Mouse (Mus musculus) heart, embryonic 13.5 days (tissue): ENCODE measurements around the gene Kremen1. TPM values are rescaled to one million over a fixed set of nuclear protein-coding genes. Genes with fewer than 3 reads are reported as not detected.

Source experiments
- ATAC-seq: fragments of 200-750 bp; cut with Nextera tagmentation; 2 replicates; pipeline ENCODE4 v1.8.0; 2017; ENCODE audit warnings: moderate TSS enrichment; ENCODE audit not compliant: insufficient number of reproducible peaks, low FRiP score, low TSS enrichment; ENCODE audit errors: extremely low read depth
- H3K27ac ChIP-seq: fragments of 300-500 bp; sonication (generic); replicated peaks from 2 replicates; pipeline ENCODE4 v1.5.1; 2015; ENCODE audit warnings: moderate library complexity, mild to moderate bottlenecking, inconsistent platforms
- H3K27me3 ChIP-seq: fragments of 300-500 bp; sonication (generic); replicated peaks from 2 replicates; pipeline ENCODE4 v1.6.1; 2015; ENCODE audit warnings: mild to moderate bottlenecking, inconsistent platforms
- H3K36me3 ChIP-seq: fragments of 300-500 bp; sonication (generic); 2 replicates; pipeline ENCODE4 v1.6.1; 2015; ENCODE audit warnings: mild to moderate bottlenecking, inconsistent platforms
- H3K4me1 ChIP-seq: fragments of 300-500 bp; sonication (generic); 2 replicates; pipeline ENCODE4 v1.6.1; 2015; ENCODE audit warnings: inconsistent platforms
- H3K4me2 ChIP-seq: fragments of 300-500 bp; sonication (generic); 2 replicates; pipeline ENCODE4 v1.6.1; 2015; ENCODE audit warnings: inconsistent platforms, mild to moderate bottlenecking, moderate library complexity
- H3K4me3 ChIP-seq: fragments of 300-500 bp; sonication (generic); 2 replicates; pipeline ENCODE4 v1.5.1; 2015; ENCODE audit warnings: moderate library complexity, mild to moderate bottlenecking, inconsistent platforms
- H3K9ac ChIP-seq: fragments of 300-500 bp; sonication (generic); 2 replicates; pipeline ENCODE4 v1.6.1; 2015; ENCODE audit warnings: inconsistent platforms, mild to moderate bottlenecking, moderate library complexity
- H3K9me3 ChIP-seq: fragments of 300-500 bp; sonication (generic); 2 replicates; pipeline ENCODE4 v1.6.1; 2016; ENCODE audit warnings: inconsistent platforms
- WGBS: fragments of 180-500 bp; shearing (Covaris S2); methylation state at CpG from one replicate; pipeline ENCODE4 v1.1.7; 2015; ENCODE audit warnings: mixed read lengths; 5-methylcytosine and 5-hydroxymethylcytosine counted together
- polyA plus RNA-seq: library from polyadenylated mRNA; unstranded; fragments of >200 nt; fragmentation: Nextera tagmentation; extraction: Ambion mirVana; gene quantifications from 2 replicates; pipeline ENCODE4 v1.2.1, GENCODE M21; 2015

Kremen1 gene
- polyA plus RNA-seq, 1 experiment from 2014 or later, result 29.0 TPM

GRCm38 (mm10) chr11:5182870-5183269 is 78.5 kb downstream of the Kremen1 start:
- WGBS, result 61% methylated on average over 4 of the region's 4 CpGs
- H3K4me3 ChIP-seq, result no peak overlapping the region
- H3K4me1 ChIP-seq, result peaks cover 19% of the 10 kb centered on the region
- no peaks in the 10 kb centered on the region for H3K36me3 ChIP-seq
- no peak overlapping the region for H3K4me2 ChIP-seq
- H3K27ac ChIP-seq, result no peak overlapping the region; the same call in 1 of the 2 replicates
- ATAC-seq, result no peak
- H3K9ac ChIP-seq, result no peak overlapping the region
- H3K27me3 ChIP-seq, result no peaks in the 10 kb centered on the region
- H3K9me3 ChIP-seq, result no peaks in the 10 kb centered on the region

- Histone ChIP-seq H3K4me1 (peaks cover 19% of the 10 kb centered on the region), H3K36me3 (no peaks in the 10 kb centered on the region), H3K27me3 (no peaks in the 10 kb centered on the region), H3K4me3 (no peak overlapping the region), H3K9ac (no peak overlapping the region), H3K9me3 (no peaks in the 10 kb centered on the region), H3K27ac (no peak overlapping the region), H3K4me2 (0 out of 2 replicates have a peak overlapping the region, but pooled peaks have one; percentile 22)
- 23% methylated on average over 13 of the region's 13 CpGs for WGBS
- no peak for ATAC-seq
Observed at GRCm38 (mm10) chr11:5181850-5182404, 79.4 kb downstream of the Kremen1 start.

GRCm38 (mm10) chr11:5179391-5179790 is 82.0 kb downstream of the Kremen1 start:
- Histone ChIP-seq H3K27me3 (no peaks in the 10 kb centered on the region), H3K9ac (no peak overlapping the region), H3K9me3 (no peaks in the 10 kb centered on the region), H3K4me2 (no peak overlapping the region), H3K27ac (no peak overlapping the region), H3K36me3 (no peaks in the 10 kb centered on the region), H3K4me1 (peaks cover 18% of the 10 kb centered on the region), H3K4me3 (no peak overlapping the region)
- WGBS, result 32% methylated on average over 8 of the region's 8 CpGs
- ATAC-seq, result no peak

GRCm38 (mm10) chr11:5177171-5177570 is 84.2 kb downstream of the Kremen1 start:
- no peak for ATAC-seq
- H3K27ac ChIP-seq, result no peak overlapping the region
- 69% methylated on average over 12 of the region's 12 CpGs for WGBS

GRCm38 (mm10) chr11:5176685-5177084 is 84.7 kb downstream of the Kremen1 start:
- H3K4me3 ChIP-seq, result no peak overlapping the region
- no peak overlapping the region for H3K27ac ChIP-seq
- no peaks in the 10 kb centered on the region for H3K9me3 ChIP-seq
- H3K36me3 ChIP-seq, result no peaks in the 10 kb centered on the region
- H3K9ac ChIP-seq, result no peak overlapping the region
- no peak overlapping the region for H3K4me2 ChIP-seq
- no peak for ATAC-seq
- WGBS, result 66% methylated on average over 8 of the region's 8 CpGs
- H3K27me3 ChIP-seq, result no peaks in the 10 kb centered on the region
- H3K4me1 ChIP-seq, result peaks cover 19% of the 10 kb centered on the region; the same call in 1 of the 2 replicates

More at GRCm38 (mm10) chr11:5177171-5177570, 84.2 kb downstream of the Kremen1 start:
- Histone ChIP-seq H3K4me3 (no peak overlapping the region), H3K4me2 (no peak overlapping the region), H3K27me3 (no peaks in the 10 kb centered on the region), H3K36me3 (no peaks in the 10 kb centered on the region), H3K9ac (no peak overlapping the region), H3K4me1 (peaks cover 19% of the 10 kb centered on the region; the same call in 1 of the 2 replicates), H3K9me3 (no peaks in the 10 kb centered on the region)

GRCm38 (mm10) chr11:5175866-5176265 is 85.5 kb downstream of the Kremen1 start:
- Histone ChIP-seq H3K27ac (no peak overlapping the region), H3K4me1 (peaks cover 19% of the 10 kb centered on the region; the same call in 1 of the 2 replicates), H3K36me3 (no peaks in the 10 kb centered on the region), H3K9me3 (no peaks in the 10 kb centered on the region), H3K27me3 (no peaks in the 10 kb centered on the region), H3K4me3 (no peak overlapping the region), H3K9ac (no peak overlapping the region), H3K4me2 (no peak overlapping the region)
- no peak for ATAC-seq
- WGBS, result 79% methylated on average over 2 of the region's 2 CpGs

GRCm38 (mm10) chr11:5175141-5175540 is 86.2 kb downstream of the Kremen1 start:
- peaks cover 19% of the 10 kb centered on the region; the same call in 1 of the 2 replicates for H3K4me1 ChIP-seq
- no peak for ATAC-seq
- H3K4me3 ChIP-seq, result no peak overlapping the region
- H3K9ac ChIP-seq, result no peak overlapping the region
- no peak overlapping the region for H3K27ac ChIP-seq
- H3K36me3 ChIP-seq, result no peaks in the 10 kb centered on the region
- no peaks in the 10 kb centered on the region for H3K9me3 ChIP-seq
- no peaks in the 10 kb centered on the region for H3K27me3 ChIP-seq
- WGBS, result 82% methylated on average over 7 of the region's 7 CpGs
- H3K4me2 ChIP-seq, result no peak overlapping the region

GRCm38 (mm10) chr11:5172861-5173260 is 88.5 kb downstream of the Kremen1 start:
- no peaks in the 10 kb centered on the region for H3K9me3 ChIP-seq
- H3K4me1 ChIP-seq, result peaks cover 9% of the 10 kb centered on the region
- H3K4me2 ChIP-seq, result no peak overlapping the region
- H3K27me3 ChIP-seq, result no peaks in the 10 kb centered on the region
- WGBS, result 48% methylated on average over 3 of the region's 3 CpGs
- no peak overlapping the region for H3K27ac ChIP-seq
- no peak for ATAC-seq
- H3K36me3 ChIP-seq, result no peaks in the 10 kb centered on the region
- H3K9ac ChIP-seq, result no peak overlapping the region
- H3K4me3 ChIP-seq, result no peak overlapping the region

- H3K9me3 ChIP-seq, result no peaks in the 10 kb centered on the region
- no peak overlapping the region for H3K4me2 ChIP-seq
- 73% methylated on average over 9 of the region's 9 CpGs for WGBS
- ATAC-seq, result no peak
- peaks cover 46% of the 10 kb centered on the region for H3K4me1 ChIP-seq
- no peaks in the 10 kb centered on the region; the same call in 1 of the 2 replicates for H3K27me3 ChIP-seq
- no peak overlapping the region for H3K9ac ChIP-seq
- no peaks in the 10 kb centered on the region for H3K36me3 ChIP-seq
- H3K27ac ChIP-seq, result no peak overlapping the region
- H3K4me3 ChIP-seq, result no peak overlapping the region
Observed at GRCm38 (mm10) chr11:5167311-5167710, 94.0 kb downstream of the Kremen1 start.

- no peaks in the 10 kb centered on the region for H3K36me3 ChIP-seq
- H3K27me3 ChIP-seq, result no peaks in the 10 kb centered on the region; the same call in 1 of the 2 replicates
- no peak overlapping the region for H3K4me2 ChIP-seq
- ATAC-seq, result peak; percentile 69; the same call in 1 of the 2 replicates
- H3K27ac ChIP-seq, result peak overlapping the region; percentile 93
- WGBS, result 11% methylated on average over 7 of the region's 8 CpGs
- H3K9me3 ChIP-seq, result no peaks in the 10 kb centered on the region
- H3K9ac ChIP-seq, result peak overlapping the region; percentile 54; the same call in 1 of the 2 replicates
- H3K4me1 ChIP-seq, result peaks cover 46% of the 10 kb centered on the region
- no peak overlapping the region for H3K4me3 ChIP-seq
Observed at GRCm38 (mm10) chr11:5165471-5165916, 95.9 kb downstream of the Kremen1 start.

GRCm38 (mm10) chr11:5164310-5164709 is 97.0 kb downstream of the Kremen1 start:
- peak overlapping the region; percentile 44; the same call in 1 of the 2 replicates for H3K9ac ChIP-seq
- peak overlapping the region; percentile 93 for H3K27ac ChIP-seq
- no peaks in the 10 kb centered on the region for H3K9me3 ChIP-seq
- peaks cover 46% of the 10 kb centered on the region for H3K4me1 ChIP-seq
- no peak for ATAC-seq
- WGBS, result 35% methylated on average over 8 of the region's 8 CpGs
- no peaks in the 10 kb centered on the region; the same call in 1 of the 2 replicates for H3K27me3 ChIP-seq
- H3K36me3 ChIP-seq, result no peaks in the 10 kb centered on the region
- no peak overlapping the region for H3K4me3 ChIP-seq
- H3K4me2 ChIP-seq, result no peak overlapping the region

- H3K9me3 ChIP-seq, result no peaks in the 10 kb centered on the region
- H3K4me2 ChIP-seq, result no peak overlapping the region
- H3K4me3 ChIP-seq, result no peak overlapping the region
- H3K27me3 ChIP-seq, result no peaks in the 10 kb centered on the region; the same call in 1 of the 2 replicates
- no peak for ATAC-seq
- 72% methylated on average over 8 of the region's 8 CpGs for WGBS
- H3K4me1 ChIP-seq, result peaks cover 46% of the 10 kb centered on the region
- no peak overlapping the region for H3K9ac ChIP-seq
- H3K27ac ChIP-seq, result no peak overlapping the region
- H3K36me3 ChIP-seq, result no peaks in the 10 kb centered on the region
Observed at GRCm38 (mm10) chr11:5163421-5163820, 97.9 kb downstream of the Kremen1 start.
